Mouse (Mus musculus) liver, postnatal 0 days (tissue): ENCODE measurements around the gene Kif22.

Source experiments
- CTCF ChIP-seq: sonication (generic); IDR thresholded peaks from 2 replicates; pipeline ENCODE4 v1.5.1; 2016; ENCODE audit warnings: antibody characterized with exemption, low read depth
- EP300 ChIP-seq: IDR thresholded peaks from 2 replicates; pipeline ENCODE4 v1.6.1; 2016; ENCODE audit warnings: antibody characterized with exemption, low read depth, mild to moderate bottlenecking

DNA sequence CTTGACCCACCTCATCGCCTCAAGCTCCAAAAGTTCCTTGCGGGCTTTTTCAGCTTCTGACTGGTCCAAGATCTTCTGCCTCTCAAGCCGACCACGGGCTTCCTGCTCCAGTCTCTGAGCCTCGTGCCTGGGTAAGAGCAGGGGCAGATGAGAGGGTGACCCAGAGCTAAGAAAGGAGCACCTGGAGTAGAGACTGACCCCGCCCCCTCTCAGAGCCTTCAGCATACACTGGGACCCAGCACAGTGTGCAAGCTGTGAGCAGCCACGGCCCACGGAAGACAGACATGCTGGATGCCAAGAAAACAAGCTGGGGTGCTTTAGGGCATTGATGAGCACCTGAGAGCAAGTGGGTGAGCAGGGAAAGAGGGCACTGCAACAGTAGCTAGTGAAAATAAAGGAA lies 53.5 kb downstream of the Kif22 start:
- TF ChIP-seq EP300 (no peak), CTCF (no peak)
